Mouse (Mus musculus): ENCODE measurements around the gene Camk1d.

DNA sequence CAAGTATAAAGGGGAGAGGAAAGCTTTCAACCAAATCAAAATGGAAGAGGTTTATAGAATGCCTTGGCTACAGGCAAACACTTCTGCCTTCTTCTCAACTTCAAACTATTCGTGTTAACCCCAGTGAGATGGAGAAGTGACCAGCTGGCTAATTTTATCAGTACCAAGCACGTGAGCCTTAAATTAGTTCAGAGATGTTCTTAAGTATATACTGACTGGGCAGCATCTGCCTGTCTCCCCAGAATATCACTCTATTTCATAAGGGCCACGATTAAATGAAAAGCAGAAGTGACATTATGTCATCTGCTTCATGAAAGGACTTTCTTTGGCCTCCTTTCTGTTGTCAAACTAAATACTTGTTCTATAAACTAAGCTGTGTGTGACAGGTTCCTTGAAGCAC lies 22.6 kb downstream of the Camk1d start:
- no peak for TF ChIP-seq ZNF384 (IDR thresholded peaks at IDR 0.05; ENCODE audit: low read depth, low read length)
- TF ChIP-seq CHD2 (IDR thresholded peaks at IDR 0.05; ENCODE audit: low read depth, low read length), result no peak
- no peak for TF ChIP-seq MAFK (IDR thresholded peaks at IDR 0.05; ENCODE audit: insufficient read depth, low read depth, low read length)
- no peak for TF ChIP-seq HCFC1 (IDR thresholded peaks at IDR 0.05; ENCODE audit: borderline replicate concordance, insufficient read depth, low read length)
- TF ChIP-seq ZC3H11A (IDR thresholded peaks at IDR 0.05; ENCODE audit: borderline replicate concordance, low read depth, low read length), result no peak
